Mouse (Mus musculus): Measurements from ENCODE around the gene Selplg.

DNA sequence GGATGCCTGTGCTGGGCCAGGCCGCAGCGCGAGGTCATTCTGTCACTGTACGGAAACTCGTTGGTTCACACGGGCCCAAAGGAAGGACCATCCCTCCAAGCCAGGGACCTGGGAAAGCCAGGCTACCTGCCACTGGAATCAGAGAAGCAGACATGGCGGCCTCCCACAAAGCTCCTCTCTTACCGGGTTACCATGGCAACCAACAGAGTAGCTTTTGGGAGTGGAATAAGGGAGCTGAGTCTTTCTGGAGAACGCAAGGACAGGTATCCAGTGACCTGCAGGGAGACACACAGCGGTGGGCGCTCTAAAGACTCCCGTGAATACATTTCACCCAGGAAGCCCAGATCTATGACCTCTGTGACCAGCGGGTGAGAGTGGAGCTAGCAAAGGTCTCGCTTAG lies 13.9 kb downstream of the Selplg start:
- TF ChIP-seq POLR2A (IDR thresholded peaks at IDR 0.05; ENCODE audit: borderline replicate concordance, extremely low read depth, insufficient read depth, insufficient read length, poor library complexity, severe bottlenecking) = no peak
- no peak for TF ChIP-seq CTCF (IDR thresholded peaks at IDR 0.05; ENCODE audit: borderline replicate concordance, extremely low read depth, insufficient read depth, insufficient read length)

Measured in brain, embryonic 14.5 days (tissue).